Mouse (Mus musculus) ES-Bruce4 (cell line): ENCODE results near the gene Cib3.

Experiments used
- CTCF ChIP-seq: IDR thresholded peaks from one replicate; pipeline ENCODE4 v1.8.1; 2011; ENCODE audit warnings: low read depth, low read length
- EP300 ChIP-seq: IDR thresholded peaks from 2 replicates; pipeline ENCODE4 v1.6.1; 2011; ENCODE audit warnings: low read depth, low read length; ENCODE audit not compliant: insufficient read depth
- POLR2A ChIP-seq: IDR thresholded peaks from one replicate; pipeline ENCODE4 v1.8.1; 2011; ENCODE audit warnings: low read length; ENCODE audit not compliant: insufficient read depth

GRCm38 (mm10) chr8:72220758-72221157 is 8.1 kb upstream of the Cib3 start:
- TF ChIP-seq CTCF (no peak), POLR2A (no peak), EP300 (no peak)
